Mouse (Mus musculus) G1E (cell line): ENCODE data around the gene Abt1.

Source experiments
- CTCF ChIP-seq: IDR thresholded peaks from 2 replicates; pipeline ENCODE4 v1.5.1; 2012; ENCODE audit warnings: low read depth, low read length, inconsistent platforms, mixed read lengths
- GATA1 ChIP-seq: IDR thresholded peaks from 2 replicates; pipeline ENCODE4 v1.6.1; 2012; ENCODE audit warnings: borderline replicate concordance, low read length, inconsistent platforms, mixed read lengths
- GATA2 ChIP-seq: IDR thresholded peaks from 2 replicates; pipeline ENCODE4 v1.6.1; 2012; ENCODE audit warnings: low read depth, low read length, inconsistent platforms, borderline replicate concordance
- POLR2AphosphoS5 ChIP-seq: IDR thresholded peaks from 2 replicates; pipeline ENCODE4 v1.6.1; 2012; ENCODE audit warnings: low read depth, low read length, inconsistent platforms; ENCODE audit not compliant: insufficient replicate concordance
- TAL1 ChIP-seq: conservative IDR thresholded peaks from 2 replicates; pipeline ENCODE4 v1.6.1; 2012; ENCODE audit warnings: low read depth, low read length, inconsistent platforms, mixed read lengths

DNA sequence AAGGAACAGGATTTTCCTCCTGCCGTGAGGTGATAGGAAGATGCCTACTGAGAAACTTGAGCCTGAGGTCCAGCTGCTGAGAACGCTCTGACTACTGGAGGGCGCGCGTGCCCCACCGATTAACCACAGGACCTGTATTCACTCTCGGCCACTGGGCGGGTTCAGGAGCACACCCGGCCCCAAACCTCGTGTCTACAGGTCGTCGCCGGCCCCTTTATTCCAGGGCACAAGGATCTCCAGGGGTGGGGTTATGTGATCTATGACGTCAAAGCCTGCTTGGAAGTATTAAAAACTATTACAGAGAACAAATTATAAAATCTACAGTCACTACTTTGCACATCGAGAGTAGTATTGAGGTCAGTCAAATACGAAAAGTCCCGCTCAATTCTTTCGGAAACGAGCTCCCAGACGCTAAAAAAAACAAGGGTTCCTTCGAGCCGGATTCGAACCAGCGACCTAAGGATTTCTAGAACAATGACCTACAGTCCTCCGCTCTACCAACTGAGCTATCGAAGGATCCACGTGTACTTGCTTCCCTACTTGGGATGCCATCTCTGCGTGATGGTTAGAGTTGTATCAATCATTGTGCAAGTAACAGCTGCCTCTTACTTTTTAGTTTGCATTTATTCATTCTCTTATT lies 9.0 kb upstream of the Abt1 start:
- TF ChIP-seq CTCF (peak; percentile 30), TAL1 (no peak), POLR2AphosphoS5 (no peak), GATA1 (no peak), GATA2 (no peak)
